ENCODE assay signal across 22 mouse cellular contexts in the genomic region with DNA sequence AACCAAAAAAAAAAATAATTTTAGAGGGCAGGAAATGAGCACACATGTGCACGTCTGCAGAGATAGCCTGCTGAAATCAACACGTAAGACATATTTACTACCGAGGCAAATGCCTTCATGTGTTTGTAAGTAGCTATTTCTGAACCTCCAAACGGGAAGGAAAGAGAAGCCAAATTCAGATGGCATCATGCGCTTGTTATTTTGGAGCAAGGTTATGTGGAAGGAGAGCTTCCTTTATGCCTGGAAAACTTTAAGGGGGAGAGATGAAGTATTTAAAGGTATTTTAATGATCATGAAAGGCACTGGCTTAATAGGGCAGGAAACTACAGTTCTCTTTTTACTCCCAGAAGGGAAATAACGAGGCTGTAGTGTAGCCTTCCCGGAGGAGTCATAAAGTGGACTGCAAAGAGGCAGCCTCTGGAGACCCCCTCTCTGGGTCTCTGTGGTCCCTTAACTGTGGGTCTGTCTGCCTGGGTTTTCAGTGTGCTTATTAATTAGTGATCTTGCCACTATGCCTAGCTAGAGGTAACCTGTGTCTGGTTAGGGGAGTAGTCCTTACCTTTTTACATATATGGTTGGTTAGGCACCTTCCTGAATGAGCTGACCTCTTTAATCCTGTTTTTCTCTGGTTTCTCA.
A peak's percentile ranks its signal among the peaks of the same experiment; 100 is the strongest.
DNase-seq lines count a peak whose midpoint lies in the region; ATAC-seq and TF ChIP-seq lines count a peak whose summit lies in the region.
"Had no signal": no experiment of that assay in that cellular context is flagged by ENCODE, and none has a peak within 500 bp of the region (broad histone marks: within the 10 kb centered on the region; RNA-seq: fewer than 3 reads in every experiment).

No protein-coding gene starts in this region.

- no peak overlapping the region for H3K4me3 ChIP-seq in limb, embryonic 15.5 days
- no peak overlapping the region for H3K4me3 ChIP-seq in lung, adult 2 months (replicated peaks; ENCODE audit: extremely low read depth, low read depth, low read length)
- H3K4me3 ChIP-seq: stomach, embryonic 15.5 days had no signal

- H3K36me3 ChIP-seq in limb, embryonic 15.5 days, result no peaks in the 10 kb centered on the region
- H3K36me3 ChIP-seq: stomach, embryonic 15.5 days had no signal

- 12% methylated on average over 7 of the region's 7 CpGs for WGBS in limb, embryonic 15.5 days
- 40% methylated on average over 7 of the region's 7 CpGs for WGBS in lung, adult 2 months

- H3K9me3 ChIP-seq in limb, embryonic 15.5 days, result no peaks in the 10 kb centered on the region
- H3K9me3 ChIP-seq: stomach, embryonic 15.5 days had no signal

- TF ChIP-seq POLR2A in lung, adult 2 months (IDR thresholded peaks at IDR 0.05; ENCODE audit: borderline replicate concordance, extremely low read depth, low read depth, low read length), result no peak

- no peak overlapping the region for H3K4me2 ChIP-seq in limb, embryonic 15.5 days
- H3K4me2 ChIP-seq: liver, embryonic 11.5 days; midbrain, embryonic 11.5 days; stomach, embryonic 15.5 days had no signal

- TF ChIP-seq CTCF in lung, adult 2 months (IDR thresholded peaks at IDR 0.05; ENCODE audit: insufficient read depth, low read length), result no peak

- H3K27me3 ChIP-seq in limb, embryonic 15.5 days, result no peaks in the 10 kb centered on the region
- H3K27me3 ChIP-seq: stomach, embryonic 15.5 days had no signal

- no peaks in the 10 kb centered on the region for H3K4me1 ChIP-seq in limb, embryonic 15.5 days
- H3K4me1 ChIP-seq in lung, adult 2 months (ENCODE audit: control insufficient read depth, insufficient read depth, low read length), result no peaks in the 10 kb centered on the region
- H3K4me1 ChIP-seq: stomach, embryonic 15.5 days had no signal

- peak; percentile 67 for ATAC-seq in frontal cortex, adult (ENCODE audit: low TSS enrichment)
- no peak for ATAC-seq in limb, embryonic 15.5 days (ENCODE audit: insufficient number of reproducible peaks, low FRiP score, low TSS enrichment, low read depth)
- ATAC-seq: forebrain, embryonic 14.5 days; hindbrain, postnatal 0 days; liver, postnatal 0 days had no signal

- intact Hi-C loops in heart, postnatal 10 days (cut with DNase I), result no loop called here

- 0 out of 2 replicates have a peak overlapping the region, but pooled peaks have one; percentile 38 for H3K27ac ChIP-seq in limb, embryonic 15.5 days
- H3K27ac ChIP-seq: hindbrain, postnatal 0 days; stomach, embryonic 15.5 days had no signal

- no peak for DNase-seq in frontal cortex, postnatal 14 days (ENCODE audit: low spot score in 2 of 2)
- peak; percentile 4 to 22 for DNase-seq in heart, adult 9 months (ENCODE audit: low spot score in 2 of 2)
- DNase-seq in heart, postnatal 4 days, result no peak
- DNase-seq in heart, postnatal 10 days, result peak; percentile 11 to 32
- no peak for DNase-seq in lung, adult 2 months
- DNase-seq: adrenal gland, postnatal 10 days; cerebellum, adult 2 months; cerebellum, postnatal 36 days; kidney, adult 18-20 months; kidney, postnatal 4 days; liver, postnatal 0 days; lung, postnatal 10 days; right cerebral cortex, adult 18-20 months; right cerebral cortex, postnatal 4 days; thymus, postnatal 36 days had no signal

- H3K9ac ChIP-seq in limb, embryonic 15.5 days, result no peak overlapping the region
- H3K9ac ChIP-seq: liver, postnatal 0 days; stomach, embryonic 15.5 days had no signal

Comparison
In these comparisons a context has a peak if more than half of its experiments do, and no peak if none do; other contexts are left out.
1. DNase-seq: peak in heart, adult 9 months (2 of 2) and heart, postnatal 10 days (2 of 2); none in frontal cortex, postnatal 14 days (0 of 2), heart, postnatal 4 days (single experiment) and lung, adult 2 months (single experiment).